Mouse (Mus musculus) frontal cortex, postnatal 14 days (tissue): ENCODE measurements around the gene Lhx2.

Source experiments
- DNase-seq, 2 experiments: peaks; one replicate each; pipeline ENCODE4 v3.0.0; 2022; ENCODE audit warnings: low spot score in 2 of 2

Lhx2 gene

DNA sequence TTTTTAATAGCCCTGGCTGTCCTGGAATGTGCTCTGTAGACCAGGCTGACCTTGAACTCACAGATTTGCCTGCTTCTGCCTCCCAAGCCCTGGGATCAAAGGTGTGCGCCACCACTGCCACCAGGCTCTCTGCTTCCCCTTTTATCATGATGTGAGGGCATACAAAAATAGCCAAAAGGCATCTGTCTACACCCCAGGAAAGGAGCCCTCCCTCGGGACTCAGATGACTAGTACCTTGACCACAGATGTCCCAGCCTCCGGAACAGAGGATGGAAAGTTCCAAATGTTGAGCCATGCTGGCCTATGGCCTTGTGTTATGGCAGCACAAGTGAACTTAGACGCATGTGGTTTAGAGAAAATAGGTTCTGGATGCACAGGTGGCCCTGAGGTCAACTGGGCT, 66.3 kb downstream of the Lhx2 start:
- DNase-seq: no peak

DNA sequence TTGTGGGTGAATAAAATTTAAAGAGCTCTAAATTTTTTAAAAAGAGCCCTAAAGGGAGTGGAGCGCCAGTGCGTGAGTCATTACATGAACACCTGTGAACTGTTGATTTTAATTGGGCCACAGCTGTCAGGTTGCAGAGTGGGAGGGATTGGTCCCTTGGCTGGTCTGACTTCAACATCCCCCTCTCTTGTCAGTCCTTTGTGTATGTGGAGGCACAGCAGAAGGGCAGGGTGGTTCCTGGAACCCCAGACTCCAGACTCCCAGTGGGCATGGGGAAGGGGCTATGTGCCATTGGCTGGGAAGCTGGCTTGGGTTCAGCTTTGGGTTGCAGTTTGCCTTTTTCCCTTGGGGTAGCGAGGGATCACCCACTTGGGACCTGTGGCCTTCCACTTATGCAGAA, 70.2 kb downstream of the Lhx2 start:
- no peak for DNase-seq

DNA sequence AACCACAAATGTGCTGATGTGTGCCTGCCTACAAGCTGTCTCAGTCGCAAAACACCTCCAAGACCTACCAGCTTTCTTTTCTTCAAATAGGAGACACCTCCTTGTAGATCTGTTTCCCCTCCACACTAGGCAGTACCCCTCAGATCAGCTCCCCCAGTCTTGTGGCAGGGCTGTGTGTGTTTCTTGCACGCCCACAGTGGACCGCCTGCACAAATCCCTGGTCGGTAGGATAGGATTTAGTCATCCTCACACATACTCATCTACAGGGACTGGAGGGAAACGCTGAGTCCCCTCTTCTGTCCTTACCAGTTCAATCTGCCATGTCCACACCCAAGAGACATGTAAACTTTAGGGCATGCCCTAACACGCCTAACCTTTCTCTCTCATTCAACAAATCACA, 71.1 kb downstream of the Lhx2 start:
- DNase-seq: no peak

GRCm38 (mm10) chr2:38412599-38413177, 73.6 kb downstream of the Lhx2 start:
- DNase-seq: no peak

DNA sequence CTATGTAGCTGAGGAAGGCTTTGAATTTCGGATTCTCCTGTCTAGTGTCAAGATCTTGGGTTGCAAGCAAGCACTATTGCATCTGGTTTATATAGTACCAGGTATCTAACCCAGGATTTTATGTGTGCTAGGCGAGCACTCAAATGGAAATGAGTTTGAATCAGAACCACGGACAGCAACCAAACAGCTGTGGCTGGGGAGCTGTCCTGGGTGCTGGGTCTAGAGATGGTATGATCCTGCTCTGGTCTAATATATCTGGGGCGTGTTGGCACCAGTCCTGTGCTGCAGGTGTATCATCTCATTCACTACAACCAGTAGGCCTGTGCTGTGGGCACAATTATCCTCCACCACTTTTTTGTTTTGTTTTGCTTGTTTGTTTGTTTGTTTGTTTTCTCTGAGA, 78.9 kb downstream of the Lhx2 start:
- no peak for DNase-seq
